ENCODE assay signal across 10 mouse cellular contexts in the genomic region with DNA sequence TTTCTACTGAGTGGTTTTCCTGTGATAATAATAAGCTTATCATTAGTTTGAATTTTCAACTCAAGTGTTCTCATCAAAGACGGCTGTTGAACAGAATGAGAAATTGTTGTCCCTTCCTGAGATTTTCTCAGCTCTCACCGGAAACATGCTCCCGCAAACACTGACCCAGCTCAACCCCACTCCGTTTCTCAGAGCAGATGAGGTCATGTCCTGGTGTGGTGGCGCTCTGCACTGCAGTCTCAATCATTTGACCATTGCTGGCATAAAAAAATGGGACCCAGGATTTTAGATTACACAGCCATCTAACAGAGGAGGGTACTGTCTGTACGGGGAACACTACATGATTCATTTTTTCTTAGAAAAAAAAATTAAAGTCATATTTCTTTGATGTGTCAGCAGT.
DNase-seq lines count a peak whose midpoint lies in the region; ATAC-seq and TF ChIP-seq lines count a peak whose summit lies in the region.
"Had no signal": no experiment of that assay in that cellular context is flagged by ENCODE, and none has a peak within 500 bp of the region (broad histone marks: within the 10 kb centered on the region; RNA-seq: fewer than 3 reads in every experiment).

No protein-coding gene starts in this region.

- no peak for TF ChIP-seq EP300 in heart, adult 2 months (IDR thresholded peaks at IDR 0.05; ENCODE audit: insufficient read depth, low read depth, low read length)

- no peaks in the 10 kb centered on the region for H3K27me3 ChIP-seq in heart, adult 2 months (ENCODE audit: control insufficient read depth, insufficient read depth, low read length)
- no peaks in the 10 kb centered on the region for H3K27me3 ChIP-seq in heart, embryonic 11.5 days (ENCODE audit: control insufficient read depth, insufficient read depth, low read length)
- no peaks in the 10 kb centered on the region for H3K27me3 ChIP-seq in heart, embryonic 13.5 days (replicated peaks)
- no peaks in the 10 kb centered on the region for H3K27me3 ChIP-seq in limb, embryonic 14.5 days (ENCODE audit: control insufficient read depth, insufficient read depth, low read length)
- H3K27me3 ChIP-seq in midbrain, embryonic 14.5 days (ENCODE audit: control insufficient read depth, insufficient read depth, low read length) = no peaks in the 10 kb centered on the region
- H3K27me3 ChIP-seq: embryonic facial prominence, embryonic 12.5 days; liver, embryonic 15.5 days had no signal

- 23% methylated on average over 6 of the region's 6 CpGs for WGBS in heart, adult 2 months
- 45% methylated on average over 6 of the region's 6 CpGs for WGBS in heart, embryonic 11.5 days (ENCODE audit: insufficient replicate concordance)
- WGBS in heart, embryonic 13.5 days = 39% methylated on average over 6 of the region's 6 CpGs
- WGBS in limb, embryonic 14.5 days = 57% methylated on average over 6 of the region's 6 CpGs
- WGBS in midbrain, embryonic 14.5 days = 74% methylated on average over 6 of the region's 6 CpGs

- peak overlapping the region; percentile 54 for H3K27ac ChIP-seq in heart, adult 2 months
- H3K27ac ChIP-seq in heart, embryonic 11.5 days (ENCODE audit: low read depth, low read length) = no peak overlapping the region
- peak overlapping the region; percentile 45; the same call in 1 of the 2 replicates for H3K27ac ChIP-seq in heart, embryonic 13.5 days (replicated peaks)
- no peak overlapping the region for H3K27ac ChIP-seq in limb, embryonic 14.5 days (replicated peaks; ENCODE audit: low read depth, low read length)
- H3K27ac ChIP-seq in midbrain, embryonic 14.5 days (replicated peaks; ENCODE audit: low read depth, low read length) = no peak overlapping the region
- H3K27ac ChIP-seq: embryonic facial prominence, embryonic 12.5 days; liver, embryonic 15.5 days had no signal

- H3K79me2 ChIP-seq in heart, adult 2 months (replicated peaks; ENCODE audit: control insufficient read depth, insufficient read depth, low read length) = no peaks in the 10 kb centered on the region

- no peak overlapping the region for H3K4me3 ChIP-seq in heart, adult 2 months
- H3K4me3 ChIP-seq in heart, embryonic 11.5 days (ENCODE audit: low read depth, low read length) = no peak overlapping the region
- H3K4me3 ChIP-seq in heart, embryonic 13.5 days = no peak overlapping the region
- H3K4me3 ChIP-seq in limb, embryonic 14.5 days (replicated peaks; ENCODE audit: low read length) = no peak overlapping the region
- H3K4me3 ChIP-seq in midbrain, embryonic 14.5 days (replicated peaks; ENCODE audit: low read depth, low read length) = no peak overlapping the region
- H3K4me3 ChIP-seq: embryonic facial prominence, embryonic 12.5 days; liver, embryonic 15.5 days had no signal

- peaks cover 2% of the 10 kb centered on the region for H3K4me1 ChIP-seq in heart, adult 2 months (ENCODE audit: control insufficient read depth, insufficient read depth, low read length)
- no peaks in the 10 kb centered on the region for H3K4me1 ChIP-seq in heart, embryonic 11.5 days (ENCODE audit: control insufficient read depth, insufficient read depth, low read length)
- H3K4me1 ChIP-seq in heart, embryonic 13.5 days = peaks cover 13% of the 10 kb centered on the region
- H3K4me1 ChIP-seq in limb, embryonic 14.5 days (ENCODE audit: control insufficient read depth, insufficient read depth, low read length) = no peaks in the 10 kb centered on the region
- no peaks in the 10 kb centered on the region for H3K4me1 ChIP-seq in midbrain, embryonic 14.5 days (ENCODE audit: control insufficient read depth, insufficient read depth, low read length)
- H3K4me1 ChIP-seq: liver, embryonic 15.5 days had no signal

- intact Hi-C loops in heart, adult 2 months (cut with DNase I) = no loop called here

- no peaks in the 10 kb centered on the region for H3K36me3 ChIP-seq in heart, adult 2 months (ENCODE audit: control insufficient read depth, insufficient read depth, low read length)
- no peaks in the 10 kb centered on the region for H3K36me3 ChIP-seq in heart, embryonic 11.5 days (ENCODE audit: control insufficient read depth, insufficient read depth, low read length)
- no peaks in the 10 kb centered on the region for H3K36me3 ChIP-seq in heart, embryonic 13.5 days
- H3K36me3 ChIP-seq in limb, embryonic 14.5 days (ENCODE audit: control insufficient read depth, insufficient read depth, low read length) = no peaks in the 10 kb centered on the region
- H3K36me3 ChIP-seq in midbrain, embryonic 14.5 days (ENCODE audit: control insufficient read depth, insufficient read depth, low read length) = no peaks in the 10 kb centered on the region
- H3K36me3 ChIP-seq: embryonic facial prominence, embryonic 12.5 days; liver, embryonic 15.5 days had no signal

- no peak overlapping the region for H3K9ac ChIP-seq in heart, adult 2 months (ENCODE audit: low read depth, low read length)
- no peak overlapping the region for H3K9ac ChIP-seq in heart, embryonic 11.5 days (ENCODE audit: low read depth, low read length)
- no peak overlapping the region for H3K9ac ChIP-seq in heart, embryonic 13.5 days
- H3K9ac ChIP-seq in limb, embryonic 14.5 days (ENCODE audit: low read depth, low read length, severe bottlenecking) = no peak overlapping the region
- no peak overlapping the region for H3K9ac ChIP-seq in midbrain, embryonic 14.5 days (replicated peaks; ENCODE audit: low read length)
- H3K9ac ChIP-seq: embryonic facial prominence, embryonic 12.5 days; liver, embryonic 15.5 days had no signal

- peak; percentile 51 to 55 for DNase-seq in heart, adult 2 months
- DNase-seq in adrenal gland, adult (ENCODE audit: inconsistent age in 2 of 2, low spot score in 1 of 2) = peak; percentile 82 to 90
- DNase-seq in limb, embryonic 14.5 days (ENCODE audit: low spot score) = no peak
- no peak for DNase-seq in midbrain, embryonic 14.5 days
- DNase-seq in right cerebral cortex, adult 18-20 months = no peak

- no peak for ATAC-seq in heart, embryonic 11.5 days (replicated peaks; ENCODE audit: insufficient number of reproducible peaks, low FRiP score, low TSS enrichment)
- ATAC-seq in heart, embryonic 13.5 days (ENCODE audit: extremely low read depth, insufficient number of reproducible peaks, low FRiP score, low TSS enrichment) = no peak
- 0 out of 2 replicates have a peak, but pooled peaks have one; percentile 37 for ATAC-seq in limb, embryonic 14.5 days (ENCODE audit: low FRiP score, low read depth)
- ATAC-seq in midbrain, embryonic 14.5 days (ENCODE audit: low FRiP score, low TSS enrichment) = no peak
- ATAC-seq in frontal cortex, adult (ENCODE audit: low TSS enrichment) = no peak

- TF ChIP-seq POLR2A in heart, adult 2 months (IDR thresholded peaks at IDR 0.05; ENCODE audit: insufficient read depth, low read depth, low read length) = no peak
- TF ChIP-seq POLR2A in limb, embryonic 14.5 days (IDR thresholded peaks at IDR 0.05; ENCODE audit: borderline replicate concordance, extremely low read depth, insufficient read depth, insufficient read length) = no peak

- peak; percentile 59 for TF ChIP-seq CTCF in heart, adult 2 months (IDR thresholded peaks at IDR 0.05)

- no peaks in the 10 kb centered on the region for H3K9me3 ChIP-seq in heart, embryonic 11.5 days (replicated peaks; ENCODE audit: control insufficient read depth, low read length)
- no peaks in the 10 kb centered on the region for H3K9me3 ChIP-seq in heart, embryonic 13.5 days
- H3K9me3 ChIP-seq in limb, embryonic 14.5 days (ENCODE audit: control insufficient read depth, low read length) = no peaks in the 10 kb centered on the region
- H3K9me3 ChIP-seq in midbrain, embryonic 14.5 days (ENCODE audit: control insufficient read depth, low read length) = no peaks in the 10 kb centered on the region
- H3K9me3 ChIP-seq: embryonic facial prominence, embryonic 12.5 days; liver, embryonic 15.5 days had no signal

- H3K4me2 ChIP-seq in heart, embryonic 11.5 days = no peak overlapping the region
- H3K4me2 ChIP-seq in heart, embryonic 13.5 days = no peak overlapping the region
- H3K4me2 ChIP-seq in limb, embryonic 14.5 days (replicated peaks; ENCODE audit: low read depth, low read length, severe bottlenecking) = no peak overlapping the region
- no peak overlapping the region for H3K4me2 ChIP-seq in midbrain, embryonic 14.5 days (ENCODE audit: low read length)
- H3K4me2 ChIP-seq: embryonic facial prominence, embryonic 12.5 days; liver, embryonic 15.5 days had no signal

Comparison
In these comparisons a context has a peak if more than half of its experiments do, and no peak if none do; other contexts are left out.
1. H3K27ac ChIP-seq: peak in heart, adult 2 months (single experiment) and heart, embryonic 13.5 days (single experiment); none in heart, embryonic 11.5 days (single experiment), limb, embryonic 14.5 days (single experiment) and midbrain, embryonic 14.5 days (single experiment).
2. DNase-seq: peak in heart, adult 2 months (2 of 2) and adrenal gland, adult (2 of 2); none in limb, embryonic 14.5 days (single experiment), midbrain, embryonic 14.5 days (single experiment) and right cerebral cortex, adult 18-20 months (single experiment).